Mouse (Mus musculus): ENCODE data around the gene Dab2.

Dab2 gene

GRCm38 (mm10) chr15:6391886-6392285, 92.3 kb downstream of the Dab2 start:
- no peak for DNase-seq (ENCODE audit: low spot score in 2 of 2)

- DNase-seq (ENCODE audit: low spot score in 2 of 2): no peak
These were observed 94.0 kb downstream of the Dab2 start for GRCm38 (mm10) chr15:6393624-6394023.

GRCm38 (mm10) chr15:6398211-6398610, 98.6 kb downstream of the Dab2 start:
- no peak for DNase-seq (ENCODE audit: low spot score in 2 of 2)

DNA sequence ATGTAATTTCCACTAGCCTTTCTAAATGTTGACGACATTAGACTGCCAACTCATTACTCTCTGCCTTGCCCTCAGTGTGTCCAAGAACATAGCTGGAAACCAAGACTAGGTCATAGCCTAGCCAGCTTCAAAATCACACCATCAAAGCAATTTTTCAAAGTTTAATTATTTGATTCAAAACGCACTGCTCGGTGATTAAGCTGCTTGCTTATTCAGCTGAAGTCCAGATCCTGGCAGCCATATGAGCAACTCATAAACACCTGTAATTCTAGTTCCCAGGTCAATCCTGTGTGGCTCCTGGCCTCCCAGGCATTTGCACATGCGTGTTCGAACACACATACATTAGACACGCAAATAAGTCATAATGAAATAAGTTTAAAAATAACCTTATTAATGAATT, 99.3 kb downstream of the Dab2 start:
- no peak for DNase-seq (ENCODE audit: low spot score in 2 of 2)

DNA sequence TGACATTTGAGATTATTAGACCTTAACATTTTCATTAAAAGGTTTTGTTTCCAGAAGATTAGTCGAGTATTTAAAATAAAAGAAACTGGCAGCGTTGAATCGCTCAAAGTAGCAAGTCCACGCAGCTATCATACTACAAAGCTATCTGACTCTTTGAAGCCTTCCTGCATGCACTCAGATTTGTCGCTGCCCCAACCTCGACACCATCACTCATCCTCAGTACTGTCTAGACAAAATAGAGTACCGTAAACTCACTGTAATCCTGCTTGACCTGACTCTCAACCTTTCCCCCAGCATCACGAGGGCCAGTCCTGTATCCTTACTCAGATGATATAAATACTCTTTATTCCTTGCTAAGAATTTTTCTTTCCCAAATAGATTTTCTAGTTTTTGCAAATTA, 100.5 kb downstream of the Dab2 start:
- no peak for DNase-seq (ENCODE audit: low spot score in 2 of 2)

GRCm38 (mm10) chr15:6402433-6402832, 102.8 kb downstream of the Dab2 start:
- DNase-seq (ENCODE audit: low spot score in 2 of 2): no peak

- no peak for DNase-seq (ENCODE audit: low spot score in 2 of 2)
These were observed 104.6 kb downstream of the Dab2 start for GRCm38 (mm10) chr15:6404172-6404571.

GRCm38 (mm10) chr15:6406771-6407170, 107.2 kb downstream of the Dab2 start:
- no peak for DNase-seq (ENCODE audit: low spot score in 2 of 2)

- no peak for DNase-seq (ENCODE audit: low spot score in 2 of 2)
These were observed 109.4 kb downstream of the Dab2 start for GRCm38 (mm10) chr15:6409031-6409430.

DNA sequence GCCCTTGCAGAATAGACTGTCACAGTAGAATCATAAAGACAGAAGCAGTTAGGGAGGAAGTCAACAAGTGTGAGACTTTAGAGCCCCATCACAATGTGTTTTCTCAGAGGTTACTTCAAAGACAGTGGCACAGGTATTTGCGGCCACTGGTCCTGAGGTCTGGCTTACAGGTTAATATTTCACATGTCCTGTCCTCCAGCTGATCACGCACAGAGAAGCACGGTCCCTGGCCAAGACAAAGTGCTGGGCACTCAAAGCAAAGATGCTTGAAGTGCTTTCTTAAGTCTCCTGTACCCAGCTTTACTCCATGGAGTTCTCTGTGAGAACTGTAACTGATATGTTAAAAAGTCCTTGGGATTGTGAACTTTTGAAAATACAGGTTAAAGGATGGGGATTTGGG, 110.6 kb downstream of the Dab2 start:
- no peak for DNase-seq (ENCODE audit: low spot score in 2 of 2)

DNA sequence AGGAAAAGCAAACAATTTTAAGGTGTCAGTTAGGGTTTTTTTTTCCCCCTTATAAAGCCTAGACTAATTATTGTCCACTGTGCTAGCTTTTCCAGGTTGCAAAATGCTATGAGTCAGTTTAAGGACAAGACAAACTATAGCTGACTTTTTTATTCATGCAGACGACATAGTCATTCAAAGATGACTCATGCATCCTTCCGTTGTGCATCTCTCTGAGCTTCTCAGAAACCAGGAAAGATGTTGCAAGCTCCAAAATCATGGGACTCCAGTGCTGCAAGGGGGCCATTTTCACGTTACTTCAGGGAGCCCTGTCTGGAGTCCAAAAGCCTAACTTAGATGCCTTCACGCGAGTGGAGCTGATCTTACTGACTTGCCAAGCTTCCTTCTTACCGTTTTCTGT, 111.7 kb downstream of the Dab2 start:
- no peak for DNase-seq (ENCODE audit: low spot score in 2 of 2)

- no peak for DNase-seq (ENCODE audit: low spot score in 2 of 2)
These were observed 115.7 kb downstream of the Dab2 start for GRCm38 (mm10) chr15:6415317-6415716.

DNA sequence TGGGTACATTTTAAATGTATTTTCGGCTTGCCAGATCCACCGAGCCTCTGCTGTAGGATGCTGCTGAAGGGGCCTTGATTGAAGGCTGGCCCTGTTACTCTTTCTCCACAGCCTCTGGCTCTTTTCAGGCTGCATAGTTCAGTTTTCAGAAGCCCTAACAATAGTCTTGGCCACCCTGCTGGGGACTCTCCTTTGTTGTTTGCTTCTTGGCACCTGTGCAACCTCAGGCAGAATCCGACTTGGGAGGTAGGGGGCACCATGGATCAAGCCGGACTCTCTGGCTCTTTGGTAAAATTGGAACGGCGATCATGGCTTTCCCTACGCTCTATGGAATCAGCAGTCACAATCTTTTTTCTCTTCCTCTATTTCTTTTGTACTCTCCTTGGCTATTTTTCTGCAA, 132.2 kb downstream of the Dab2 start:
- no peak for DNase-seq (ENCODE audit: low spot score in 2 of 2)

DNA sequence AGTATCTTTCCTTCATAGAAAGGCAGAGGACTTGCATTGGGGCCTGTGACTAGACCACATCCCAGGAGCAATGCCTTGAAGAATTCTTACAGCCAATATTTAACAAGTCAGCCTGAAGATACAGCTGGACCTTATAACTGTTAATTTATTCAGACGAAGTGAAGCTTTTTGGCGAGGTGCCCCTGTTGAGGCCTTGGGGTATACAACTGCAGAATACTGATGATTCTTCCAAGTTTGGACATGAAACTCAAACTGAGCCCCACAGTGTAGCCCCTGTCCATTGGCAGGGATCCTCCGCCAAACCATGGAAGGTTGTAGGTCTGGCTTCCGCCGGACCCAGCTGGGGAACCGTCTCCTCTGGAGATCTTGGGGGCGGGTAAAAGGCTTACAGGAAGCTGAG, 132.8 kb downstream of the Dab2 start:
- DNase-seq (ENCODE audit: low spot score in 2 of 2): no peak

DNA sequence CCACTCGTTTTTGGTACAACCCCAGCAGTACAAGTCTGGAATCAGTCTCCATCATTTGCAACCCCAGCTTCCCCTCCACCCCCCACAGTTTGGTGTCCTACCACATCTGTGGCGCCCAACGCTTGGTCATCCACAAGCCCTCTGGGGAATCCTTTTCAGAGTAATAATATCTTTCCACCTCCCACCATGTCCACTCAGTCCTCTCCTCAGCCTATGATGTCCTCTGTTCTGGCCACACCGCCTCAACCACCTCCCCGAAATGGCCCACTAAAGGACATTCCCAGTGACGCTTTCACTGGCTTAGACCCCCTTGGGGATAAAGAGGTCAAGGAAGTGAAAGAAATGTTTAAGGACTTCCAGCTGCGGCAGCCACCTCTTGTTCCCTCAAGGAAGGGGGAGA, 135.7 kb downstream of the Dab2 start:
- DNase-seq (ENCODE audit: low spot score in 2 of 2): no peak

DNA sequence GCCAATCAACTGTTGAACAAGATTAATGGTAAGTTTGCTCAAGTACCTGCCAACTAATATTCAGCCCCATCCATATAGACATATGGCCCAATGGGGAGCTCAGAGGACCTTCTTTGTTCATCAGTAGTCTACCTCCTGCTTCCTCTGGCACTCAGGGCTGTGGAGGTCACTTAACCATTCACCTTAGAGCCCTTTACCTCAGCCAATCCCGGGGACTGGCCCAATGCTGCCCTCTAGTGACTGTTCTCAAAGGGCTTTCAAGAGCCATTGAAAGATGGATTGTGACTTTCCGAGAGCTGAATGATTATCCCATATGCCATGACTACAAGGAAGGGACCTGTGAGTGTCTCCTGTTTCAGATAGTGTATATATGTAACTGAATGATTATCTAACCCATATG, 136.2 kb downstream of the Dab2 start:
- DNase-seq (ENCODE audit: low spot score in 2 of 2): peak in 1 of 2 experiments; percentile 13

GRCm38 (mm10) chr15:6438685-6439084, 139.1 kb downstream of the Dab2 start:
- DNase-seq (ENCODE audit: low spot score in 2 of 2): no peak

- no peak for DNase-seq (ENCODE audit: low spot score in 2 of 2)
These were observed 144.9 kb downstream of the Dab2 start for GRCm38 (mm10) chr15:6444452-6444851.

GRCm38 (mm10) chr15:6445135-6445534, 145.5 kb downstream of the Dab2 start, which contains the start of gene C9:
TSS of gene C9 (plus strand) at chr15:6445327.
- no peak for DNase-seq (ENCODE audit: low spot score in 2 of 2)

DNA sequence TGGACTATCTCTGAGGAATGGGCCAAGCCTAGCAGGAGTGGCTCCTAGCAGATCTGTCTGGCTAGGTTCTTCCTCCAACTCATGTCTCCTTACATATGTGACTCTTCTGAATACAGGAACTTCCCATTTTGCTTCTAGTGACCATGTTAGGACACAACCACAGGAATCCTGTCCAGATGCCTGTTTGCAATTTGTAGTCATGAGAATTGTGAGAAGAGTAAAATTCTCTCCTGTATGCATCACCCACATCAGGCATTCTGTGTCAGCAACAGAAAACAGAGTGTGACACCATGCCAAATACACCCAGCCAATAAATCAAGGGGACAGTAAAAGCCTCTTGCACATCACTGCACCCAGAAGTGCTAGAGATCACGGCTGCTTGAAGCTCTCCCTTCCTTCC, 146.6 kb downstream of the Dab2 start:
- DNase-seq (ENCODE audit: low spot score in 2 of 2): no peak

DNA sequence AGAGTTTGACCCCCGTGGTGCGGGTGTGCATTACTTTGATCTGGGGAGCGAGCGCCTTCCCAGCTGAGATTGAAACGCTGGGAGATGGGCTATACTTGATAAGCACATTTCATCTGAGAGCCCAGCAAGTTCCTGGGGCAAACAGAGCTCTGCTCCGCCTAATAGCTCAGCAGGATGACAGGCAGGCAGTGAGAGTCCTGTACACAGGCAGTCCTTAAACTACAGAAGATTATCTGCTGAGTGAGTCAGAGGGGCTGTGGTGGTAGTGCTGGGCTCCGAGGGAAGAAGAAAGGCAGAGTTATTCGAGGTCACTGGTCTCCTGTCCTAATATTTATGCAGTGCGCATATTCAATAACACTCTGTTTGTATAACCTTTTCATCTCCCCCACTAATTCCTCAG, 149.3 kb downstream of the Dab2 start:
- DNase-seq (ENCODE audit: low spot score in 2 of 2): no peak

GRCm38 (mm10) chr15:6454461-6454860, 154.9 kb downstream of the Dab2 start:
- no peak for DNase-seq (ENCODE audit: low spot score in 2 of 2)

DNA sequence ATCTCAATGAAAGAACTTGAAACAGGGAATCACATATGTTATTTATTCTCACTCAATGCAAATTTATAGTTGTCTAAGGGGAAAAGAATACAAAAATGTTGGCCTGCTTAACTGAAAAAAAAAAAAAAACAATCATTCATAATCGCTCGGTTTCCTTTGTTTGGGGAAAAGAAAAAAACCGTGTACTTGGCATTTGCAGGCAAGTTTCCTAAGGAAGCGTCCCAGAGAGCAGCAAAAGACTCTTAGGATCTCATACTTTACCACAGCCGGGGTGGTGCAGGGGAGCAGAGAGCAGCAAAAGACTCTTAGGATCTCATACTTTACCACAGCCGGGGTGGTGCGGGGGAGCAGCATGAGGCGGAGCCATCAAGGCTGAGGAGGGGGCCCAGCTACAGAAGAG, 161.8 kb downstream of the Dab2 start:
- DNase-seq (ENCODE audit: low spot score in 2 of 2): no peak

GRCm38 (mm10) chr15:6463361-6463923, 163.9 kb downstream of the Dab2 start:
- DNase-seq (ENCODE audit: low spot score in 2 of 2): no peak

Measured in spleen, postnatal 14 days (tissue).